Mouse (Mus musculus) cerebellum, adult 8-10 months (tissue): ENCODE measurements around the gene Ctsz.

Source experiments
- DNase-seq: peaks from one replicate; pipeline ENCODE4 v3.0.0; 2022

Gene Ctsz

DNA sequence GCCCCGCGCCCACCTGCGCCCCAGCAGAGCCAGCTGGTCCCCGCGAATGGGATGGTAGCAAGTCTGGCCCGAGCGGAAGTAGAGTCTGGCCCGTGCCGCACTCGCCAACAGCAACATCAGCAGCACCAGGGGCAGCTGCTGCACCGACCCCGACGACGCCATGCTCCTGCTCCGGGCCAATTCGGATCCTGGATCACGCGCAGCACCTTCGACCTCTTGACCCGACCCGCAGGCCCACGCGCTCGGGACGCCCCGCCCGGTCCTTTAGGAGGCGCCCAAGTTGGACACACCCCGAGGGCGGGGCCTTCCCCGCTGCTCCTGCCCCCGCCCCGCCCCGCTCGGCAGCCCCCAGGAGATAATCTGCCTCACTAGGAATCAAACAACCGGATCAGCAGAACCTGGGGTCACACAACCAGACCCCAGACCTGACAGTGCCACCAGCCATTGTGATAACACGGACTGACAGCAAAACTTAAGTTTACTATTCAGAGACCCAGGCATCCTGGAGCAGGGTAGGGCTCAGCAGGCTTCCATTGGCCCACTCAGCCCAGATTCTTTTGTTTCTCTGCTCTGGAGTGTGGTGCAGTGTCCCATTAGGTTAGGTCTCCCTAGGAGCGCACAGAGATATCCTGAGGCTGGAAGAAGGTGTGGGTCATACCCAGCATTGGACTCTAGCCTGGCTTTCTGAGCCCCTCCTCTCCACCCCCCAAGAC lies at the start of gene Ctsz:
TSS of gene Ctsz (minus strand) at position 303 of the 713 bp plus-strand sequence.
- DNase-seq, result peak; percentile 46

DNA sequence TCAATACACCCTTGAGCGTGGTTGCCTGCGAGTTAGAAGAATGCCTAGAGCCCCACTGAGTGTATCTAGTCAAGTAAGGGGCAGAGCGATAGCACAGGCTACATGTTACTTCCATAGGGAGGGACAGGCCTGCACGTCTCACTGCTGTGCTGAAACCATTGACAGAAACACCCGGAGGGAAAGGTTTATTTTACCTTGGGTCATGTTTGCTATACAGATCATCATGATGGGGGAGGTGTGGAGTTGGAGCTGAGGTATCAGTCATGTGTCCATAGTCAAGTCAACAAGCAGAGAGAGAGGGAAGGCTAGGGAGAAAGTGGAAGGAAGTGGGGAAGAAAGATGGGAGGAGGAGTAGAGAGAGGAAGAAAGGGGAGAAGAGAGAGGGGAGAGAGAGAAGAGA lies 48.2 kb upstream of the Ctsz start:
- no peak for DNase-seq

DNA sequence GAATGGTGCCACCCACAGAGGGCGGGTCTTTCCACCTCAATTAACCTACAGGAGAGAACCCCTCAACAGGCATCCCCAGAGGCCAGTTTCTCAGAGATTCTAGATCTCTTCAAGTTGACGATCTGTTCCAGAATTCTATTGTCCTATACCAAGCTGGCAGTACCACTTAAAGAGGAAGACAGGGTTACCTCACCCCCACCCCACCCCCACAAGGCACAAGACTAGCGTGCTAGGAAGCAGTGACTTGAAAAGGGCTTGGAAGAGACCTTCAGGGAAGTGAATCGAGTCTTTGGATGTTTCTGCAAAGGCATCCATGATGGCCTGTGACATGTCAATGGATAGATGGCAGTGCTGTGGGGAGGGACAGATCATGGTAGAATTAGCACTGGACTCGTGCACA lies 39.9 kb upstream of the Ctsz start:
- no peak for DNase-seq

DNA sequence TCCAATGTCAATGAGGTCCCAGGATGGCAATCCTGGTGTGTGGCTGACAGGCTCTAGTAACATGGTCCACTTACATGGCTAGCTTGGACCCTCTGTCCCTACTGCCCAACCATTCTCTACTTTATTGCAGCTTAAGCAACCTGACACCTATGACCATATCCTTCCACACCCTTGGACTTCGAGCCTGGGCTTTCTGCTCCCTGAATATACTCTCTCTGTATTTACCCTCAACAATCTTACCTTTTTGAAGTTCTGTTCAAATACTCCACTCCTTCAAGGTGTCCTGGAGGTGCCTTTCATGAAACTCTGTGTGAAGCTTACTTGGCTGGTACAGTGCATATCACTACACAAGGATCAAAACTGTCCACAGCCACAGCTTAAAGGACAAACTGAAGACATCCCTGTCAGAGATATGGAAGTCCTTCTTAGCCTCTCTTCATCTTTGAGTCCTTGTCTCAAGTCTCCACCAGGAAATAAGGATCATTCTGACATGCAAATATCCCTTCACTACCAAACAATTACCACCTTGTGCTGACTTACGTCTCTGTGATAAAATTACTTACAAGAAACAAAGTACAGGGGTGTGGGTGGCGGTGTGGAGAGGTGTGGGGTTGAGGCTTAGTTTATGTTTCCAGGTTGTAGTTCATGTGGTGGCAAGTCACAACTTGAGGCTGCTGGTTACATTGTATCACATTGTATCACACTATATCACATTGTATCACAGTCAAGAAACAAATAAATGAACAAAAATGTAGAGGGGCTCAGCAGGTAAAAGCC lies 38.9 kb upstream of the Ctsz start:
- no peak for DNase-seq

DNA sequence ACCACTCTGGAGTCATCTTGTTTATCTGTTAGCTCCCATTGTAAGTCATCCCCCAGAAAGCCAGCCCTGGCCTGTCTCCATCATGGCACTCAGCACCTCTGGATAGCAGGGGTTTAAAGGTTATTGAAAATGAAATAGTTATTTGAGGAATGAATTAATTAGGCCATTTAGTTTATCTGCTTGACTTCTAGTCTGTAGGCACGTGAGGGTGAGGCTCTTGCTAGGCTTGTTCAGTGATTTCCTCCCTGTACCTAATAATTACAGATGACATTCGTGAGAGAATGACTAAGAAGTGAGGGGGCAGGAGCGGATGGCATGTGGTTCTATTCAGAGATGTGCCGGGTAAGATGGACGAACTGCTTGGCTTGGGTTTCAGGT lies 34.7 kb upstream of the Ctsz start:
- DNase-seq, result no peak

DNA sequence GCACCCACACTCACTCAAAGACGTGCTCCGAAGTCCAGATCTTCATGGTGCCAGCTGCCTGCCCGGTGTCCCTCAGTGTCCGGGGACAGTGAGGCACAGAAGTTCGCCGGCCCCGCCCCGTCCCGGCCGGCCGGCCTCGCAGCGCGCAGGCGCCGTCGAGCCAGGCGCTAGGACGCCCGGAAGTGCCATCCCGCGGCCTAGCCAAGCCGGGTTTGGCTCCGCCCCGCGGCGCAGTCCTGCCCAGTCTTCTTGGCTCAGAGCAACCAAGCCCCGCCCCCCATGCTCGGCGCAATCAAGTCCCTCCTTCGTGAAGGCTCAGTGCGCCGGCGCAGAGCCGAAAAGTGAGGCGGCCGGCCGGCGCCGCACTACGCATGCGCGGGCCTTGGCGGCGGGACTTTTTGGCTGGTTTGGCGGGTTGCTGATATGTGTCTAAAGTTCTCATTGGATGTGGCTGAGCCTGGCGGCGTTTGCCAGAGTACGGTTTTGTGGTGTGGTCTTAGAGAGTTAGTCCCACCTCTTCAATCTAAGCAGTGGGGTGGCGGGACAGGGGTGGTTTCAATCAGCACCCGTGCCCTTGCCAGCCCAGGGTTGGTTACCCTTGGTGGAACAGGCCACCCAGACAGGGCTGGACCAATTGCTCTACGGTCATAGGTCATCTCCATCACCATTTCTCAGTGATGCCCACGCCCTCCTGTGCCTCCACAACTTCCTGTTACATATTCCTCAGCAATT lies 34.1 kb upstream of the Ctsz start, which contains the start of gene Prelid3b:
TSS of gene Prelid3b (minus strand) at position 264 of the 732 bp plus-strand sequence.
- DNase-seq, result peak; percentile 97

DNA sequence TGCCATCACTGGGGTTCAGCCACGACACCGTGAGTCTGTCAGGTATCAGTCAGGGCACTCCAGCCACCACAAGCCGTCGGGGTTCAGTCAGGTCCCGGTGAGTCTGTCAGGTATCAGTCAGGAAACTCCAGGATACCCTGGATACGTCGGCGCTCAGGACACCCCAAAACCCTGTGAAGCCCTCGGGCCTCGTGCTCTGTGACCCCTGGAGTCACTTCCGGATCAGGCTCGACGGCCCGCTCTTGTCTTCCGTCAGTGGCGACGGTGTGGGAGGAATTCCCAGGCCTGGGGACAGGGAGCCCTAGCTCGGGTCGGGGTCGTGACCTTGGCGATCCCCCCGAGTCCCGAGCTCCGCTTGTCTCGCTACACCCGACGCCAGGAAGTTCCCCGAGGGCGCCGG lies 33.6 kb upstream of the Ctsz start:
- no peak for DNase-seq

DNA sequence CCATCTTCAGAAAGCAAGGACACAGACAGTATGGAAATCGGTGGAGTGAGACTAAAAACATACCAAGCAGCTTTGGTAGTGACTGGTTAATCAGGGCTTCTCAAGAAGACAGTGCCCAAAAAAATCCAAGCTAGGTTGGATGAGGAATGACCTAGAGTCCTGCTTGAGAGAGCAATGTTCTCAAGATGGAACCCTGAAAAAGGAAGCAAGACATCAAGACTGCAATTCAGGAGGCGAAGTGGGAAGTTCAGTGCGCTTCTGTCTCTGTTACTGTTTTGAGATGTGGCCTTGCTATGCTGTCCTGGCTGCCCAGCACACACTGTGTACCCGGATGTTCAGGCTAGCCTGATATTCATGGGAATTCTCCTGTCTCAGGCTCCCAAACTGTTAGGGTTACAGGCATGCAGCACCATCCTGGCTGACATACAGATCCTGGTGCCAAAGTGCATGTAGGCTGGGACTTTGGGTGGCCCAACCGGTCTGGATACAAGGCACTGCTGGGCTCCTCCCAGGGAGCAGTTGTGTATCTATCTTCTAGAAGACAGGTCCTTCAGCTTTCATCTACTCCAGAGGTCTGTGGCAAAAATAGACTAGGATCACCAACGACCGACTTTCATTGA lies 32.1 kb upstream of the Ctsz start:
- no peak for DNase-seq

DNA sequence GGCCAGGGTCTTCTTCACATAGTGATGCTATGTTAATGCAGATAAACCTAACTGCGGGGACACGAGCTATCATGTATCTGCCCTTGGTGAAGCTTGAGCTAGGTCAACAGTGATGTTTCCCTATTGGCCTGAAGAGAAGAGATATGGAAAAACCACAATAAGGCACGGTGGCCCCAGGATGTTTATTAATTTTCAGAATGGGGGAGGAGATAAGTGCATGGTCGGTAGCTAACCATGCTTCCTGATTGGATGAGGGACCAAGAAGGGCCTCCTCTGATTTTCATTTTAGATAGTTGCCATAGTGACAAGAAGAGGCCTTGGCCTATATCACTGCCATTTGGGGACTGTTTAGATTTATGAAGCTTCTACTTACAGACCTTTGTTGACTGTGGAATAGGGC lies 31.5 kb upstream of the Ctsz start:
- no peak for DNase-seq

DNA sequence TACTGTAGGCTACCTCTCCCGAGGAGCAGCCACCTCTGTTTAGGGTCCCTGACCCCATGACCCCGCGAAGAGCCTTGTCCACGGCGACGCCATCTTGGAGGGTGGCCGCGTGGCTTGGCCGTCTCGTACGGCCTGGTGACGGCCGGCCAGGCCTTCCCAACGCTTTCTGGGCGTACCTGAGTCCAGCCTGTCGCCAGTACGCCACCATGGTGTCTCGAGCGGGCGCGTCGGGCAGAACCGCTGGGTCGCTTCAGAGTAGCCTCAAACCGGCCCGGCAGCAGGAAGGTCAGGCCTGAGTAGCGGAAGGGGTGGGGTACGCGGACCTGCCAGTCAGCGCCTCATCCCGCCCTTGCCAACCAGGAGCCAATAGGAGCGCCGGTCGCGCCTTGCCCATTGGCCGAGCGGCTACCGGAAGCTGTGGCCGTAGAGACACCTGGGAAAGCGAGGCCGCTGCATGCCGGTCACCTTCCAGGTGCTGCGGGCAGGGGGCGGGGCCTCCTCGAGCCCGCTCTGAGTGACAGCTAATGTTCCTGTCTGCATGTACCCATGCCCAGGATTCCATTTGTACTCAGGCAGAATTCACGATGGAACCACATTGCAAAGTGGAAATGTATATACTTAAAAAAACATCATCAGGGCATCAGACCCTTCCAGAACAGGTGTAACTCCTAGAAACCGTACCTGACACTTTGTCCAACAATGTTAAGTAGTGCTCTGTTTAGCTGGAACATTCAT lies 25.1 kb upstream of the Ctsz start, which contains the start of gene Atp5e:
TSS of gene Atp5e (minus strand) at position 317 of the 735 bp plus-strand sequence.
- DNase-seq, result peak; percentile 97

DNA sequence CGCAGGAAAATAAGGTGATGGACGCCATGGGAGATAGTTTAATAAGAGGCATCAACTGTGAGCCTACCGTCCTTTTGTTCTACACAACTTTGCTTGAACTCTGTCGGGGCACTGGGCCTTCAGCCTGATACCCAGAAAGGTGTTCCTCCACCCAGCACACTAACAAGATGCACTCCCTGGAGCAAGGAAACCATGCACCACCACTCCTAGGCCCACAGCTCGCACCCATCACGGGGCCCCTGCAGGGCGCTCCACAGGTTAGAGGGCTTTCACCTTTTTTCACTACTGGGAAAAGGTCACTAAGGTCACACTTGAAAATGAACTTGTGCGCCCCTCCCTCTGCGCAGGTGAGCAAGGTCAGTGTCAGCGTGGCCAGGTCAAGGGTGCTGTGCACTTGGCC lies 24.5 kb upstream of the Ctsz start:
- no peak for DNase-seq

DNA sequence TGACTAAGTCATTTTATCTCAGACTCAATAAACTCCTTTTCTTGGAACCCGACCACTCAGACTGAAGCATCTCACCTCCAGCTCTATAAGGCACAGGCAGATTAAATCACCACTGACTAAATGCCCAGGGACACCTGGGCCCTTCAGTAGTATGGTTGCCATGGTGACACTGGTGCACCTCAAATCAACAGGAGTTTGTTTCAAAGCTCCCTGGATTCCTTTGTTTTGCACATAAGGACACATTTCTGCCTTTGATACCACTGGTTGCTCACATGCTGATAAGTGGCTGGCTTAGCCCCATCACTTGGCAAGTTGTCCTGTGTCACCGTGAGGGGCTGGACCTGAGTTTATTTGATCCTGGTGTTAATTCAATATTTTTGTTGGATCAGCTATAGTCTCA lies 20.5 kb upstream of the Ctsz start:
- no peak for DNase-seq

DNA sequence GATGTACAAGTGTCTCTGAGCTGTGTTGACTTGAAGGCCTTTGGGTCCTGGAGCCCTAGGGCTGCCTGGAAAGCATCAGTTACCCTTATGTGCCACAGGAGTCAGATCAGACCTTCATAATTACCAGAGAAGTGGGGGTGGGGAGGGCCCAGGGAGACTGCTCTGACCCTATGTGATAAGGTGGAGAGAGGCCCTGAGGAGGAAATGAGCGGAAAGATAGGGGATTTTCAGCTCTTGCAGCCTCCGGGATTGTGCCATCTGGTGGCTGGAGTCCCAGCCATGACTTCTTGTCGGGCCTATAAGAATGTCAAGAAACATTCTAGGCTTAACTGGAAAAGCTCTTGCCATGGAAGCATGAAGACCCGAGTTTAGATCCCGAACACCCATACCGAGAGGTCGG lies 14.8 kb upstream of the Ctsz start:
- no peak for DNase-seq

DNA sequence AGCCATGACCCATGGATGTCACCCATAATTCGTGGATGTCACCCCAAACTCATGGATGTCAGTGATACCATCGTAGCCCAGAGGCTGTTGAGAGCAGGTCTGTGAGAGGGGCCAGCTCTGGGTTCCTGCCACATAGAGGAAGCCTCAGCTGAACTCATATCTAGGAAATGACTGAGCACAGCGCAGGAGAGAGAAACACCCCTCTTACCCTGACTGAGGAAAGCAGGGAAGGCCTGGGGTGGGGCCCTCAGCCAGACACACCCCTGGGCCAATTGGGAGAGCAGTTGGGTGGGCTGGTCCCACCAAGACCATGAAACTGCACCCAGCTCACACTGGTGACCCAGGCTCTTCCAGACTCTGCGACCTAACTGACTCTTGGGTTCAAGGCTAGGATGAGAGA lies 11.5 kb upstream of the Ctsz start, which contains the start of gene Tubb1:
TSS of gene Tubb1 (plus strand) at position 343 of the 400 bp plus-strand sequence.
- no peak for DNase-seq

DNA sequence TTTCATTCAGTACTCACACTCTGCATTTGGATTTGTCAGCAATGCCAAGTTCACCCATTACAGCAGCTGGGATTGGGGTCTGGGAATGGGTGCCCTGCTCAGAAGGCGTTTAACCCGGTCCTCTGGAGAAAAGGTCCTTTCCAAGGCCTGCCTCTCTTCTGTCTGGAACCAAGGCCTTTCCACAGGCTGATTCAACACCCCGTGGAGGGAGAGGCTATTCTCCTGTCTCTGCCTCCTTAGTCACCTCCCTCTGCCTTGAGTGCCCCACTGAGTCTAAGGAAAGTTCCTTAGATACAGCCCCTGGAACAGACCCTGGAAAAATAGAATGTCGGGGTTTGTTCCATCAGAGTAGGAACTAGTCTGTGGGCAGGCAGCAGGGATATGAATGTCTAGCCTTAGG lies 9.6 kb upstream of the Ctsz start:
- no peak for DNase-seq

DNA sequence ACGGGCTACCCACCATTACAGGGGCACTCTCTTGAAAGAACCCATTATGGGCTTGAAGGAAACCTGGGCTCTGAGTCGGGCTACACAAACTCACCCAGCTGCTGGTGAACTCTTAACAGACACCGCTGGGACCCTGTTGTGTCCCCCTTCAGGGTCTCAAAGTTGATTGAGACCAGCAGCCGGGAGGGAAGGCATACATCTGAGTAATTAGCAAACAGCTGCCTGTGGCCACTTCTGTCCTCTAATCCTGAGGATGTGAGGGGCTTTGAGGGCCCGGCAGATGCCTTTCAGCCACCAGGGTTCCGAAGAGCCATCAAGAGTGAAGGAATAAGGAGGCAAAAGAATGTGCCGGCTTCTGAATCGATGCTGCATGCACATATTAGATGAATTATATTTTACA lies 8.1 kb upstream of the Ctsz start:
- DNase-seq, result no peak

DNA sequence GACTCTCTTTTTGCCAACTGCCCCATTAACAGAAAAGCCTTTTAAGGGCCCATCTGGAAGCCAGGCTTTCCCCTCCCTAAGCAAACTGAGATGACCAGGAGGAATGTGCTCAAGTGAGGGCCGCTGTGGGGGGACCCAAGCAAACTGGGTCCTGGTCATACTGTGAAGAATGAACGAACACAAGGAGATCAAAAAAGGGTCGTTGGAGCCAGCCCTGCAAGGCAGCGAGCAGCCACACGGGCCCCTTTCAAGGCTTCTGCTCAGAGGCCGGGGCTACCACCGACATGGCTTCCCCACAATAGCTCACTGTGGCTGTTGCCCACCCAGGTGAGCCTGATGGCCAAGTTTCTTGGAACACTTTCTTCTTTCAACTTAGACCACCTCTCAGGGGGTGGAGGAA lies 7.7 kb upstream of the Ctsz start:
- DNase-seq, result no peak

DNA sequence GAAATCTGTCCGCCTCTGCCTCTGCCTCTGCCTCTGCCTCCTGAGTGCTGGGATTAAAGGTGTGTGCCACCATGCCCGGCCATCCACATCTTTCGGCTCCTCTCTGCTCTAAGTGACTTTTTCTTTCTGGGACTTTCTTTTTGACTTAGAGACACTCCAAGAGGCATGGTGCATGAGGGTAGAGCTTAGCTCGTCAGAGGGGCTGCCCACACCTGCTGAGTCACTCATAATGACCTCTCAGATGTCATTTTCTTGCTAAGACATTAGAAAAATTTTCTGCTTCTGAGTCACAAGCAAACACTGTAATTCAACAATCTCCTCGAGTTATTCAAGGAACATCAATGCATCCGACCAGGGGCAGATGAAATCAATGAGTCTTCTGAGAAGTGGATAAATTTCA lies 6.2 kb upstream of the Ctsz start:
- DNase-seq, result no peak

DNA sequence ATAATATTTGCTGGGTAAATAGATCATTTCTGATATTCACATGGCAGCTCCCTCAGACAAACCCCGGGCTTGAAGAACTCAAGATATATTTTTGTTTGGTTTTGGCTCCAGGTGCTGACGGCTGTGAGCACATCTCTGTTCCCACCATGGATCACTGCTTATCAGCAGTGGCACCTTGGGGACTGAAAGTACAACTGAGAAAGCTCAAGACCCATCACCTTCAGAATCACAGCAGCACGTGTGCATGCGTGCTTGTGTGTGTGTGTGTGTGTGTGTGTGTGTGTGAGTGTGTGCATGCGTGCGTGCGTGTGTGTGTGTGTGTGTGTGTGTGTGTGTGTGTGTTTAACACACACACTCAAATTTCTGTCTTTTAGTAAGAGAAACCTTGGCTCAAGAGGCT lies 5.5 kb upstream of the Ctsz start:
- no peak for DNase-seq

DNA sequence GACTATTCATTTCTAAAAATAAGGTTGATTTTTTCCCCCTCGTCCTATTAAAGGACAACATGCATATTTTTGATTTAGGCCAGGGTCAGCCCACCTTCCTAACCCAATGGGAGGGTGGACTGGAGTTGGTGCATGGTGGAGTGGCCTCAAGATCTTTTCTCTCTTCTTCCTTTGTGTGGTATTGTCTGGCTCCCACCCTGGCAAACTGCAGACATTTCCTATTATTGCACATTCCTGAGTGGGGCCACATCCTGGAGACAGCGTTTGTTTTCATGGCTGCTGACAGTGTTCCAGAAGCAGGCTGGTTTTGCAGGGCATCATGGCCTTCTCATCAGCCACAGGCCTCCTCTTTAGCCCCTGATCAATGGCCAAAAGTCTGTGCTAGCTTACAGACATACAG lies 4.2 kb upstream of the Ctsz start:
- DNase-seq, result no peak

DNA sequence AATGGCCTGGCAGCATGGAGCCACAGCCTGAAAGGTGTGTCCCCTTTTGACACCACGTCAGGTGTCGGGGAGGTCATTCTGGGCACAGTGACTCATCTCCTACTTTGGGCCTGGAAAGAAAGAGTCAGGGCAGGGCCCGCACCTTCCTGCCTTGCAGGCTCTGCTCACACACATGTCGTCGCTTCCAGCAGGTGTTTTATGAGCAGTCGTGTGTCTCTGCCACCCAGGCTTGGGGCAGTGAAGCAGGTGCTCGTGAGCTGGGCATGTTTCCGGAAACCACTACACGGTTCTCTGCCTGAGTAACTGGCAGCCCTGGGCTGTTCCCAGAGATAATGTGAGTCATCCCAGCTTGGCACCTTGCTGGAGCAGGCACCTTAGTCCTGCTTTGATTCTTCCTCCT lies 3.6 kb upstream of the Ctsz start:
- no peak for DNase-seq

DNA sequence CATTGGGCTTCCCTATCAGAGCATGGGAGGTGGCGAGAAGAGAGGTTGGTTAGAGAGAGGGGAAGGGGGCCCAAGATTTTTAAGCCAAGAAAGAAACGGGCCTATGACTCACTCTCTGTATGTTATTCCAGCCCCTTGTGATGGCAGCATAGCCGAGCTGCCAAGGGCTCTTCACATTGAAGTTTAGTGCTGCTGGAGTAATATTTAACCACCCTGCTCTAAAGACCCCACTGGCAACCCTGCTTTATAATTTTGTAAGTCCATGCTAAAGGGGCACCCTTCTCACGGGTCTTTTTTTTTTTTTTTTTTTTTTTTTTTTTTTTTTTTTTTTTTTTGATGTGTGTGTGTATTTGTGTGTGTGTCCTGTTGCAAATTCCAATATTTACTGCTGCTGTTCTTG lies 3.1 kb upstream of the Ctsz start:
- DNase-seq, result no peak

DNA sequence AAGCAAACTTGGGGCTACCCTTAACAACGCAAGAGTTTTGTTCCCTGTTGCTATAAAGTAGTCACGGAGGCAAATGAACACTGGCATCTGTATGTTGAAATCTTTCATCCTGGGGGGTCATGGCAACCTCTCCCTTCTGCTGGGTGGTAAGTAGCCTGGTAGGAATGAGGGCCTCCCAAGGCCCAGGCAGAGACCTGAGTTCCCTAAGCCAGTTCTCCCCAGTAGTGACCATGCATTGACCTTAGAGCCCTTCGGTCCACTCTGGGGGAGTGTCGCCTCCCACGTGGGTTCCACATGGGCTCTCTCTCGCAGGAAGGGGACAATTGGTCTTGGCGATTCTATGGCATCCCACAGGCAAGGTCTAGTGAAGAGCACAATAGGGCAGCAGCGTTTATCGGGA lies 1.1 kb upstream of the Ctsz start:
- no peak for DNase-seq
